Mouse (Mus musculus) cerebellum, adult 2 months (tissue): ENCODE data around the gene Gpc2. TPM values are rescaled to one million over a fixed set of nuclear protein-coding genes. Genes with fewer than 3 reads are reported as not detected.

ENCODE experiments used
- DNase-seq, 2 experiments: peaks; one replicate each; pipeline ENCODE4 v3.0.0; 2021
- H3K27ac ChIP-seq: fragments of 200-500 bp; 2 replicates; pipeline ENCODE4 v1.5.1; 2012; ENCODE audit warnings: low read length, control low read depth, inconsistent platforms; ENCODE audit not compliant: insufficient read depth
- H3K27me3 ChIP-seq: fragments of 200-500 bp; 2 replicates; pipeline ENCODE4 v1.6.1; 2012; ENCODE audit warnings: inconsistent platforms, mild to moderate bottlenecking, low read length, moderate library complexity; ENCODE audit not compliant: control insufficient read depth, insufficient read depth
- H3K4me1 ChIP-seq: fragments of 200-500 bp; 2 replicates; pipeline ENCODE4 v1.6.1; 2011; ENCODE audit warnings: low read length; ENCODE audit not compliant: control insufficient read depth, insufficient read depth
- H3K4me3 ChIP-seq: fragments of 200-500 bp; replicated peaks from 2 replicates; pipeline ENCODE3; 2011; ENCODE audit warnings: mild to moderate bottlenecking, low read depth, low read length, control low read depth; ENCODE audit not compliant: insufficient read depth
- CTCF ChIP-seq: fragments of 200-500 bp; IDR thresholded peaks from 2 replicates; pipeline ENCODE4 v1.5.1; 2011; ENCODE audit warnings: low read depth, mild to moderate bottlenecking, control low read depth, low read length, moderate library complexity, borderline replicate concordance; ENCODE audit not compliant: insufficient read depth
- POLR2A ChIP-seq: fragments of 200-500 bp; IDR thresholded peaks from 2 replicates; pipeline ENCODE4 v1.6.1; 2011; ENCODE audit warnings: low read length, control low read depth, borderline replicate concordance; ENCODE audit not compliant: insufficient read depth
- WGBS: fragments of 180-500 bp; shearing (Covaris S2); methylation state at CpG from one replicate; pipeline ENCODE4 v1.1.7; 2018; 5-methylcytosine and 5-hydroxymethylcytosine counted together
- polyA plus RNA-seq: library from polyadenylated mRNA; depleted of rRNA; stranded (reverse); fragments of >200 nt; gene quantifications from 2 replicates; pipeline ENCODE4 v1.2.3, GENCODE M21; 2012

Gpc2 gene
- polyA plus RNA-seq, 1 experiment = 4.7 TPM

DNA sequence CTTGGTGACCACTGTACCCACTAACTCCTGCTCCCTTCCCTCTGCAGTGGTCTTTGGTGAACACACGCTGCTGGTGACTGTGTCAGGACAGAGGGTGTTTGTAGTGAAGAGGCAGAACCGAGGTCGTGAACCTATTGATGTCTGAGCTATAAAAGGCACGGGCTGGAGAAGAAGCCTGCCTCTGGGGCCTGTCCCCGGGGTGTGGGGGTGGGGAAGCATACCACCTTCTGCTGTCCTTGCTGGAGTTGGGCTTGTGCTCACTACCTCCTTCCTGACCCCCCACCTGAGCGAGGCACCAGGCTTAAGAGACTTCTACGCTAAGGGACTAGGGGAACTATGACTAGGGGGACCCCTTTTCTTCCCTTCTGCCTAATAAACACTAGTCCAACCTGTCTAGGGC is 20.8 kb downstream of the Gpc2 start:
- DNase-seq = no peak
- TF ChIP-seq POLR2A = no peak
- no peak for TF ChIP-seq CTCF
- 84% methylated on average over 7 of the region's 7 CpGs for WGBS
- Histone ChIP-seq H3K4me3 (no peak overlapping the region), H3K27me3 (no peaks in the 10 kb centered on the region), H3K4me1 (peaks cover 9% of the 10 kb centered on the region; the same call in 1 of the 2 replicates), H3K27ac (no peak overlapping the region)

DNA sequence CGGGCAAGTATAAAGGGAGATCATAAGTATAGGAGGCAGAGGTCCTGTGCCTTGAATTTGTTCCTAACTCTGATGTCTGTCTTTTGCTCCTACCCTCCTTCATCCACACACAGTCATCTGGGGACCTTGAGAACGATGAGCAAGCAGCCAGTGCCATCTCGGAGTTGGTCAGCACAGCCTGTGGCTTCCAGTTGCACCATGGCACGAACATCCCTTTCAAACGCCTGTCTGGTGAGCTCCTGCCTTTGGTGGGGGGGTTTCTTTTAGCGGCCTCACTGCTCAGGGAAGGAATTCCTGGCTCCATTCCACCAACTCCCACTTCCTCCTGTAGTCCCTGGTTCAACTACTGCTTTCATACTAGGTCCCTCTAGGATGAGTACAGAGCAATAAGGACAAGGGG is 21.3 kb downstream of the Gpc2 start:
- no peaks in the 10 kb centered on the region for H3K27me3 ChIP-seq
- WGBS = 78% methylated on average over 6 of the region's 6 CpGs
- DNase-seq = no peak
- TF ChIP-seq POLR2A (no peak), CTCF (no peak)
- no peak overlapping the region for H3K27ac ChIP-seq
- H3K4me1 ChIP-seq = peaks cover 9% of the 10 kb centered on the region; the same call in 1 of the 2 replicates
- H3K4me3 ChIP-seq = no peak overlapping the region

DNA sequence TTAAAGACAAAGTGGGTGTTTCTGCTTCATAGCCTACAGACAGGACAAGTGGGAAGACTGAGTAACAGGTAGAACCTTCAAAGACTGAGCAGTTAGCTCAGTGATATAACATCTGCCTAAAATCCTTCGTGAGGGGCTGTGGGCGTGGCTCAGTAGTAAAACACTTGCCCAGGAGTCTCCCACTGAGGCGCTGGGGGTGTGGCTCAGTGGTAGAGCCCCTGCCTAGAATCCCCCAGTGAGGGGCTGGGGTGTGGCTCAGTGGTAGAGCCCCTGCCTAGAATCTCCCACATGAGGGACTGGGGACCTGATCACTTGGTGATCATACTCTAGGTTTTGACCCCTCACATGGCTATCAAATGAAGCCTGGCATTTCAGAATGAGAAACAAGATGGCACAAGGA is 21.7 kb downstream of the Gpc2 start:
- Histone ChIP-seq H3K27me3 (no peaks in the 10 kb centered on the region), H3K27ac (no peak overlapping the region), H3K4me3 (no peak overlapping the region), H3K4me1 (peaks cover 9% of the 10 kb centered on the region; the same call in 1 of the 2 replicates)
- WGBS = 78% methylated on average over 3 of the region's 3 CpGs
- DNase-seq = no peak
- TF ChIP-seq POLR2A (no peak), CTCF (no peak)

DNA sequence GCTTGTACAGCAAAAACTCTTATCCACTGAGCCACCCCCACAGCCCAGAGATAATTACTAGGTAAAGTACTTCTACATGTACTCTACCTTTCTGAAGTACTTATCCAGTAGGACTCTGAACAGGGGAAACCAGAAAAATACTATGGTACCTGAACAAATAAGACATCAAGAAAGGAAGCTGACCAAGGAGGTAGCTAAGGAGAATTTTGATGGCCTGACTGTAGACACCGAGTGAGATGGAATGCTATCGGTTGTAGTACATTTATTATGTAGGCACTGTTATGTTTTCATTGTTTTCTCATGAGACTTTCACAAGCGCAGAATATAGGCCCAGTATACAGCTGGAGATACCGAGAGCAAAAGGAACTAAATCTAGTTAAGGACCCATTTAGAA is 22.2 kb downstream of the Gpc2 start:
- Histone ChIP-seq H3K27me3 (no peaks in the 10 kb centered on the region), H3K4me1 (peaks cover 5% of the 10 kb centered on the region; the same call in 1 of the 2 replicates), H3K4me3 (no peak overlapping the region), H3K27ac (no peak overlapping the region)
- no peak for DNase-seq
- no peak for TF ChIP-seq POLR2A
- no peak for TF ChIP-seq CTCF
- WGBS = 96% methylated on average over 4 of the region's 4 CpGs

DNA sequence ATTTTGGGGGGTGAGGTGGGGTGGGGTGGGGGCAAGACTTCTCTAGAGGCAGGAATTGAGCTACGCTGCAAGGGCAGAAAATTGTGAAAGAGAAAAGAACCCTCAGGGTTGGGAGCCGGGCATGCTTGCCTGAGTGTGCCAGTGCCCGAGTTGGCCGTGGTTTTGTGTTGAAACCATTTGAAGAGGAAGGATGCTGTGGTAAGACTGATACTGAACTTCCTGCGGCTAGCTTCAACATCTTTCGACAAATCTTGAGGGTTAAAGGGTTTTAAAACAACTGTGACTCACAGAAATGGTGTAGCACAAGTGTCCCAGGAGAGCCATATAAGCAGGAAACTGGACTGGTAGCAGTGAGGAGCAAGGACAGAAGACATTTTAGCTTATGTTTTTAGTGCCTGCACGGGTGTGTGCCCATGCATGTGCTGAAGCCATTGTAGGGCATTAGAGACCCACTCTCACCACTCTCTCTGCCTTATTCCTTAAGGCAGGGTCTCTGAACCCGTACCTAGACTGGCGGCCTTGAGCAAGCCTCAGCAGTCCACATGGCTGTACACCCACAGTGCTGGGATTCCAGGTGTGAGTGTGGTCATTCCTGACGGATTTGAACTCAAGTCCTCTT is 22.7 kb downstream of the Gpc2 start:
- TF ChIP-seq CTCF (no peak), POLR2A (no peak)
- Histone ChIP-seq H3K4me1 (peaks cover under 1% of the 10 kb centered on the region; the same call in 1 of the 2 replicates), H3K27ac (no peak overlapping the region), H3K27me3 (no peaks in the 10 kb centered on the region), H3K4me3 (no peak overlapping the region)
- no peak for DNase-seq
- 84% methylated on average over 10 of the region's 10 CpGs for WGBS

DNA sequence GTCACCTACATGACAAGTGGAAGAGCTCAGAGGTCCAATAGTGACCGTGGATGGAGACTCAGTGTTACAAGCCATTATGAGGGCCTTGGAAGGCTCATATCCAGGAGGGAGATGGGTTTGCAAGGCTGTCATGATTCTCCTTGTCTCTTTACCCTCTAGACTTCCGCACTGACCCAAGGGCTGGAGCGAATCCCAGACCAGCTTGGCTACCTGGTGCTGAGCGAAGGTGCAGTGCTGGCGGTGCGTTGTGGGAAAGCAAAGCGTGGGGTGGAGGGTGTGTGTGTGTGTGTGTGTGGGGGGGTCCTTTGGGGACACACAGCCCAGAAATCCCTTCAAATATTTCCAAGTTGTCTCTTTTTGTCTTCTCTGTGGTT is 23.7 kb downstream of the Gpc2 start:
- H3K4me1 ChIP-seq = no peaks in the 10 kb centered on the region; the same call in 1 of the 2 replicates
- peak overlapping the region; percentile 77 for H3K27ac ChIP-seq
- peak in 1 of 2 experiments; percentile 61 for DNase-seq
- TF ChIP-seq POLR2A (no peak), CTCF (no peak)
- peak overlapping the region; percentile 91 for H3K4me3 ChIP-seq
- 0% methylated on average over 7 of the region's 7 CpGs for WGBS
- H3K27me3 ChIP-seq = no peaks in the 10 kb centered on the region

DNA sequence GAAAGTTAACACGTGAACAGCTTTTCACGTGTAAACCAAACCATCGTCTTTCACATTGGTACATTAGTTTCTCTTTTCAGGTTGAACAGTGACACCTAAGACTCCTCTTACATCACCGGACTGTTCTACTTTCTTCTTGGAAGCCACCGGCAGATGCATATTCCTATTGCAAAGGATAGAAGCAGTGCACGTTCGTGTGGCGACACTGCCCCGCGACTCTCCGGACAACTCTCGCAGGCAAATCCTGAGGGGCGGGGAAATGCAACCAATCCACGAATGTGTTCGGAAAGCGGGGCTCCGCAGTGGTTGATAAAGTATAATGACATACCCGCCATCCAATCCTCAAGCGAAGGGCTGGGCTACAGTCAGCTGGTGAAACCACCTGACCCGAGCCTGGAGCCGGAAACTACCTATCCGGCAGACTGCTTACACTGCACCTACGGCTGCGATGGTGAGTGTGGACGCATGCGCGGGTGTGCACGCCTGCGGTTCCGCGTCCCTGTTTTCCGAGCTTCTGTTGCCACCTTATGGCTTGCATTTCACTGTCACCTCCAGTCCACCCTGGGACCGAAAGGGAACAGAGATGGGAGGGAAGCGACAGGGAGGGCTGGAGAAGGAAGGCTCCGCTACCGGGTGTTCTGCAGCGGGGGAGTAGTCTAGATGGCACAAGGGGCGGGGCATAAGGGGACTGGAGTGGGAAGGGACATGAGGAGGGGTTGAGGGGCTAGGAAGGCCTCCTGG is 24.3 kb downstream of the Gpc2 start, which contains the start of gene Lamtor4:
Gene Lamtor4, plus strand, starts transcription at position 130 of the 741 bp plus-strand sequence.
- Histone ChIP-seq H3K4me1 (no peaks in the 10 kb centered on the region; the same call in 1 of the 2 replicates), H3K27ac (peak within 1 kb of the TSS; percentile 77), H3K4me3 (peak within 1 kb of the TSS; percentile 91), H3K27me3 (no peaks in the 10 kb centered on the region)
- peak; percentile 95 to 99 for DNase-seq
- WGBS = under 1% methylated on average over 38 of the region's 38 CpGs
- TF ChIP-seq CTCF (peak; percentile 38; the same call in 1 of the 2 replicates), POLR2A (peak; percentile 94)

DNA sequence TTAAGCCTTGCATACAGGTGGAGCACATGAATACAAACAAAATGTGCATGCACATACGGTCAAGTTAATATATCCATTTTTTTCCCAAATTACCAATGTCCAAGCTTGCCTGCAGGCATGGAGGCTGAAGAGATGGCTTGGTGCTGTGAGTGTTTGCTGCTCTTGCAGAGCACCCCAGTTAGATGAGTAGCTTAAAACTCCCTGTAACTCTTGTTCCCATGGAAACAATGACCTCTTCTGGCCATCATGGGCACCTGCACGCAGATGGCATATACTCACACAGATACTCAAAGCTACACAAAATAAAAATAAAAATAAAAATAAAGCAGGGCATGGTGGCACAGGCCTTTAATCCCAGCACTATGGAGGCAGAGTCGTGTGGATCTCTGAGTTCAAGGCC is 26.7 kb downstream of the Gpc2 start:
- DNase-seq = no peak
- 95% methylated on average over 3 of the region's 3 CpGs for WGBS
- no peaks in the 10 kb centered on the region for H3K27me3 ChIP-seq
- H3K27ac ChIP-seq = no peak overlapping the region
- H3K4me1 ChIP-seq = no peaks in the 10 kb centered on the region; the same call in 1 of the 2 replicates
- H3K4me3 ChIP-seq = no peak overlapping the region
- TF ChIP-seq POLR2A (no peak), CTCF (no peak)
